Mouse (Mus musculus) ES-Bruce4 (cell line): ENCODE data around the gene Sel1l2.

Source experiments
- CTCF ChIP-seq: IDR thresholded peaks from one replicate; pipeline ENCODE4 v1.8.1; 2011; ENCODE audit warnings: low read depth, low read length
- EP300 ChIP-seq: IDR thresholded peaks from 2 replicates; pipeline ENCODE4 v1.6.1; 2011; ENCODE audit warnings: low read depth, low read length; ENCODE audit not compliant: insufficient read depth
- POLR2A ChIP-seq: IDR thresholded peaks from one replicate; pipeline ENCODE4 v1.8.1; 2011; ENCODE audit warnings: low read length; ENCODE audit not compliant: insufficient read depth

DNA sequence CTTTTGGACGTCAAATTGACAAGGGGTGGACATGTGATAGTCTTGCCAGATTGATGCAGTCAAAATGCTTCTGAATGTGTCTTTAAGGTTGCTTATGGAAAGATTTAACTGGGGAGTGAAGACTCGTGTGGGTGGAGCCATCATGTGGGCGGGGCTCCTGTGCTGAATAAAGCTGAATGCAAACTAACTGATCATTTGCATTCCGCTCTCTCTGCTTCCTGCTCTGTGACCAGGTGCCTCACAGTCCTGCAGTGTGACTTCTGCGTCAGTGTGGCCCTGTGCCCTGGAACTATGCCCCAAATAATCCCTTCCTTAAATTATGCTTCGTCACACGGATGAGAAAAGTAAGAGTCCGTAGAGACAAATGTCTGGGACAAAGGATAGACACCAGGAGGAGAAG is 108.7 kb downstream of the Sel1l2 start:
- no peak for TF ChIP-seq POLR2A
- TF ChIP-seq EP300: no peak
- TF ChIP-seq CTCF: no peak
